Mouse (Mus musculus): ENCODE results near the gene Selenbp2. TPM values are rescaled to one million over a fixed set of nuclear protein-coding genes. Genes with fewer than 3 reads are reported as not detected.
"Not testable (repeated sequence)": the region's sequence is repeated elsewhere in the genome, so short reads cannot be mapped to it uniquely, and the experiment has no call there.

The Selenbp2 gene
- total RNA-seq, 2 experiments from 2014 or later = 1.8 TPM; not detected in 1

- DNase-seq (ENCODE audit: low spot score in 2 of 2) = no peak
These were observed 2.6 kb upstream of the Selenbp2 start for GRCm38 (mm10) chr3:94690616-94691247.

GRCm38 (mm10) chr3:94691694-94692093, 1.7 kb upstream of the Selenbp2 start:
- not testable (repeated sequence) for DNase-seq (ENCODE audit: low spot score in 2 of 2)

- not testable (repeated sequence) for DNase-seq (ENCODE audit: low spot score in 2 of 2)
These were observed 518 bp downstream of the Selenbp2 start for GRCm38 (mm10) chr3:94693874-94694273.

- not testable (repeated sequence) for DNase-seq (ENCODE audit: low spot score in 2 of 2)
These were observed 2.2 kb downstream of the Selenbp2 start for GRCm38 (mm10) chr3:94695591-94695990.

GRCm38 (mm10) chr3:94696257-94696656, 2.9 kb downstream of the Selenbp2 start:
- DNase-seq (ENCODE audit: low spot score in 2 of 2) = not testable (repeated sequence)

GRCm38 (mm10) chr3:94702163-94702810, 8.9 kb downstream of the Selenbp2 start:
- not testable (repeated sequence) for DNase-seq (ENCODE audit: low spot score in 2 of 2)

GRCm38 (mm10) chr3:94702856-94703255, 9.5 kb downstream of the Selenbp2 start:
- no peak for DNase-seq (ENCODE audit: low spot score in 2 of 2)

- DNase-seq (ENCODE audit: low spot score in 2 of 2) = peak in 1 of 2 experiments; percentile 7
These were observed 10.0 kb downstream of the Selenbp2 start for GRCm38 (mm10) chr3:94703364-94703763.

- not testable (repeated sequence) for DNase-seq (ENCODE audit: low spot score in 2 of 2)
These were observed 17.2 kb downstream of the Selenbp2 start for GRCm38 (mm10) chr3:94710591-94710990.

GRCm38 (mm10) chr3:94713424-94713823, 20.1 kb downstream of the Selenbp2 start:
- DNase-seq (ENCODE audit: low spot score in 2 of 2) = not testable (repeated sequence)

- not testable (repeated sequence) for DNase-seq (ENCODE audit: low spot score in 2 of 2)
These were observed 24.9 kb downstream of the Selenbp2 start for GRCm38 (mm10) chr3:94718253-94718652.

GRCm38 (mm10) chr3:94723637-94724036, 30.3 kb downstream of the Selenbp2 start:
- DNase-seq (ENCODE audit: low spot score in 2 of 2) = peak; percentile 9 to 11

- no peak for DNase-seq (ENCODE audit: low spot score in 2 of 2)
These were observed 52.3 kb downstream of the Selenbp2 start for GRCm38 (mm10) chr3:94745691-94746090.

Other genes starting within 250 kb of the Selenbp2 start
- gene Oaz3, start 249.6 kb upstream of the Selenbp2 start, total RNA-seq (2021) = under 1 TPM in 1 of 2 experiments, not detected in 1; 0.41 TPM
- 100 to 1,000 TPM; 205 to 208 TPM for gene Celf3, start 215.3 kb upstream of the Selenbp2 start, total RNA-seq (2021)
- gene Riiad1, start 213.2 kb upstream of the Selenbp2 start, total RNA-seq (2021) = 1 to 10 TPM; 6.0 to 7.1 TPM
- gene Snx27, start 110.8 kb upstream of the Selenbp2 start, total RNA-seq (2021) = 10 to 100 TPM; 87.5 to 99.1 TPM
- not detected for gene Gm10972, start 50.4 kb upstream of the Selenbp2 start, total RNA-seq (2021)
- gene Tuft1, start 34.7 kb upstream of the Selenbp2 start, total RNA-seq (2021) = 1 to 10 TPM; 2.1 to 2.8 TPM
- 1 to 10 TPM; 3.3 to 3.5 TPM for gene Cgn, start 92.9 kb downstream of the Selenbp2 start, total RNA-seq (2021)
- 10 to 100 TPM; 52.0 to 53.3 TPM for gene Pogz, start 144.0 kb downstream of the Selenbp2 start, total RNA-seq (2021)
- 100 to 1,000 TPM; 271 to 301 TPM for gene Psmb4, start 193.4 kb downstream of the Selenbp2 start, total RNA-seq (2021)
- gene Selenbp1, start 239.5 kb downstream of the Selenbp2 start, total RNA-seq (2021) = 1 to 10 TPM; 7.2 to 7.6 TPM

Data from layer of hippocampus, postnatal 14 days (tissue).